Mouse (Mus musculus): ENCODE measurements around the gene Lingo1.

Lingo1 gene

DNA sequence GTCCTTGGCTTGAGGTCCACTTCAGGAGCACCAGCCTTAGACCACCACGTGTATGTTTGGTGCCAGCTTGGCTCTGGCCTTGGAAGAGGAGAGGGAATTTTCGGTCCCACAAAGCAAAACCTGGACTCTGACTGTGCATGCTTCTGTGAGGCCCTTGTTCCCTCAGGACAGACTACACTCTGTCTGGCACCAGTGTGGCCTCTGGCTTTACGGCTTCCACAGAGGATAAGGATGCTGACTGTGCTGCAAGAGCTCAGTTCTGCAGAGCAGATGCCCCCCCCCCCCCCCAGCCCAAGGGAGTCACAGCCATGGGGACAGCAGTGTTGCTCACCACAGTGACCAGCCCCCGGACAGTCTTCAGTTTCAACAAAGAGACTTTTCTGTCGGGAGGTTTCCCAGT, 206.5 kb downstream of the Lingo1 start:
- DNase-seq = no peak

DNA sequence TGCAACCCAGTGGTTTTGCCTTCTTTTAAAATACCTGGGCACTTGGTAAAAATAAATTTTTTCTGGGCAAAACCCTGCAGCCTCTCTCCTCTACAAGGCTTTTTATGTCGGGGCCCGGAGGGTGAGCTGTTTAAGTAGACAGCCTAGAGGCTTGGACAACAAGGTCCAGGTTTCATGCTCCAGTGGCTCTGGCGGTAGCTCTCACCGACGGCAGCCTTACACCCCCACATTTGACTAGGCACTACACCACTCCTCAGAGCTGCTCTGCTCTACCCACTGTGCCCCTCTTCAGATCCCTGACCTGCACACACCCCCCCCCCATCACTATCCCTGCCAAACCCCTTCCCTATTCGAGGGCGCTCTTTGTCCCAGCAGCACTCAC, 212.2 kb downstream of the Lingo1 start:
- DNase-seq = no peak

DNA sequence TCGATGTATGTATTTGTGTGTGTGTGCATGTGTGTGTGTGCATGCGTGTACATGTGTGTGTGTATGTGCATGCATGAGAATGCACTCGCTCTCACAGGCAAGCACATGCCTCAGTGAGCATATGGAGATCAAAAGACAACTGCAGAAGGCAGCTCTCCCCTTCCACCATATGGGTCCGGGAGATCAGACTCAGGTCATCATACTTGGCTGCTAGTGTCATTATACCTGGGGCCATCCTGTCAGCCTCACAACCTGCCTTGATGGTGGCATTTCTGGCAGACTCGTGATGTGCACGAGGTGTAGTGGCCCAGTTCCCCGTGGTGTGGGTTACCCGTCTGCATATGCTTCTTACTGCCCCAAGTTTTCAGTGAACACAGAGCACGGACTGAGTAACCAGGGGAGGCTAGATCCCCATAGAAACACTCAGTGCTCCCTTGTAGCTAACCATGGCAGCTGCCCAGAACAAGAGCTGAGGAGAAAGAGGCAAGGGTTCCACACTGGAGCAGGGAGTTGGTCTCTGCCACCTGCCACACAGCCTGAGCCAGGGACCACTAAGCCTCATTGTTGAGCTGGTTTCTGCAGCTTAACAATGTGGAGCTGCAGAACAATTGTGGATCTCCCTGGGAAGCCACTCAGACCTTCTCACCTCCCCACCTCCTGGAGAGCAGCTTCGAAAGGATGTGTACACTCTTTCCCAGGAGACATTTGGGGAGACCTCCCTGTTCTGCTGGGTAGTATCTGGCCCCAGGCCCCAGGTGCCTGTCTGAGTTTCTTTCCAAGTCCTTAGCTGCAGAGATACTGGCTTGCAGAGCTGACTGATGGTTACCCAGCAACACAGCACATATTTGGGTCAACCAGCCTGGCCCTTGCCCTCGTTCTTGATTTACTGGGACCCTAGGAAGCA, 212.9 kb downstream of the Lingo1 start:
- no peak for DNase-seq

DNA sequence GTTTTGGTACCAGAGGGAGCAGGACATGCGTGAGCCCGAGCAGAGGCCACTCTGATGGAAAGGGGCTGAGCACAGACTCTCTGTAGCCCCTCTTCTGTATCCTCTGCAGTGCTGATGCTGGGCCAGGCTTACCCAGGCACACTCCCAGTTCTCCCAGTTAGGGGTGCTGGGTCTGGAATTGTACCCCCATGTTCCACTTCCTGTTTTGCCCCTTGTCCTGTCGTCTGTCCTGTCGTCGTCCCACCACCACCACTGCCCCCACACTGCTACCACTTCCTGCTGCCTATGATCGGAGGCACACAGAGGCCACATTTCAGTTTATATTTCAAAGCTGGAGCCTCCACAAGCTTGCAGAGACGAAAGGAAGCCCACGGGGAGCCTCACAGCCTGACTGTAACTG, 213.6 kb downstream of the Lingo1 start:
- no peak for DNase-seq

DNA sequence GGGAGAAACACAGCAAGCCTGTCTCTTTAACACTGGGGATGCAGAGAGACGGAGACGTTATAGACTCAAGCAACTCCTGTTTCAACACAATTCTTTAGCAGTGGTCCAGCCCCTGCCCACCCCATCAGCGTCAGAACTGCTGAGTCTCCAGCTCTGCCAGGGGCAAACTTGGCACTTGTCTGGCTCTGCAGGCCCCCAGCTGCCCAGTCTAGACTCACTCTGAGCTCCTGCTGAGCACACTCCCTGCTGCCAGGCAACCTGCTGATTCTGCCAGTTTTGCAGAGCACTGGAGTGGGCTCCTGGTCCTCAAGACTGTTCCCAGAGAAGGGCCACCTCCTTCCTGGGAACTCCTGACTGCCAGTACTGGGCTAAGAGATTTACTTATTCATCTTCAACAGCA, 214.6 kb downstream of the Lingo1 start:
- no peak for DNase-seq

DNA sequence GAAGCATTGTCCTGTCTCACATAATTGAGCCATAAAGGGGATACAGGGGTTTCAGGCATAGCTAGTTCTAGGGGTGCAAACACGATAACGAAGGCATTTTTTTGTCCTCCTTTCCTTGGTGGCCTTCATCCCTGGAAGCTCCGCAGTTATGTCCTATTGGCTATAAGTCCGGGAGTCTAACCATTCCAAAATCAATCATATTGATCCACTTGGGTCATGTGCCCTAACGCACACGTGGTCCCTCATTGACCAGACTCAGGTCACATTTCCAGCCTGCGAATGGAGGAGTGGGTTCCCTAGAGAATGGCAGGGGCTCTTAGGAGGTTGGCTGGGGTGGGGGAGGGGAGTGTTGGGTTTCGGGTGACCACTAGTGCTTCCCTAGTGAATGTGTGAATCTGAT, 215.3 kb downstream of the Lingo1 start:
- DNase-seq = no peak

DNA sequence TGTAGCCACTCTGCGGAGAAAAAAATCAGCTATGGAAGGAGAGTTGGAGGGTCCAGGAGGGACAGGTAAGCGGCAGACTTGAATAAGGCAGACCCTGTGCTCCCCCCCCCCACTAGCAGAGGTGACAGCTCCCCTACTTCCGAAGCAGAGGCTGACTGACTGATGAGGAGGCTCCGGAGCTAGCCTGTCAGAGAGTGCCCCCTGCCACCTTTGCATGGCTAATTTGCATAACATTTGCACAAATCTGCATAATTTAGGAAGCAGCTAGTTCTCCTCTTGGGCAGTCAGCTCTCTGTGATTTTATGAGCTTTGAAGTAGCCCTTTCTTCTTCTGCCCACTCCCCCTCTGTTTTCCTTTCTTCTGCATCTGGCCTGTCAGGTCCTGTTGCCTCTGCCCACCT, 216.2 kb downstream of the Lingo1 start:
- no peak for DNase-seq

DNA sequence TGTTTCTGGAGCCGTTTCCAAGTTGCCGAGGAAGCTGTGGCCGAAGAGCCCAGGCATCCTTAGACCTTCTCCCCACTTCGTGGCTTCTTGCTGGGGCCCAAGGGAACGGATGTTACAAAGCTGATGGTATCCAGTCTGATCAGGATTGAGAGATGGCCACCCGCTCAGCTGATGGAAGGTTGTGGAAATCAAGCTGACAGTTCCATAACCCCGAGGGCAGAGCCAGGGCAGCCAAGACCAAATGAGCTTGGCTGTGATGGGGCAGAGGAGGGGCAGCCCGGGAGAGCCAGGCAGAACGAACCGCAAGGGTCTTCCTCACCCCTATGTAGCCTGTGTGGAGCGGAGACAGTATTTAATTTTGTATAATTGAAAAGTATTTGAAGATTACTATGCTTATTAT, 218.9 kb downstream of the Lingo1 start:
- no peak for DNase-seq

DNA sequence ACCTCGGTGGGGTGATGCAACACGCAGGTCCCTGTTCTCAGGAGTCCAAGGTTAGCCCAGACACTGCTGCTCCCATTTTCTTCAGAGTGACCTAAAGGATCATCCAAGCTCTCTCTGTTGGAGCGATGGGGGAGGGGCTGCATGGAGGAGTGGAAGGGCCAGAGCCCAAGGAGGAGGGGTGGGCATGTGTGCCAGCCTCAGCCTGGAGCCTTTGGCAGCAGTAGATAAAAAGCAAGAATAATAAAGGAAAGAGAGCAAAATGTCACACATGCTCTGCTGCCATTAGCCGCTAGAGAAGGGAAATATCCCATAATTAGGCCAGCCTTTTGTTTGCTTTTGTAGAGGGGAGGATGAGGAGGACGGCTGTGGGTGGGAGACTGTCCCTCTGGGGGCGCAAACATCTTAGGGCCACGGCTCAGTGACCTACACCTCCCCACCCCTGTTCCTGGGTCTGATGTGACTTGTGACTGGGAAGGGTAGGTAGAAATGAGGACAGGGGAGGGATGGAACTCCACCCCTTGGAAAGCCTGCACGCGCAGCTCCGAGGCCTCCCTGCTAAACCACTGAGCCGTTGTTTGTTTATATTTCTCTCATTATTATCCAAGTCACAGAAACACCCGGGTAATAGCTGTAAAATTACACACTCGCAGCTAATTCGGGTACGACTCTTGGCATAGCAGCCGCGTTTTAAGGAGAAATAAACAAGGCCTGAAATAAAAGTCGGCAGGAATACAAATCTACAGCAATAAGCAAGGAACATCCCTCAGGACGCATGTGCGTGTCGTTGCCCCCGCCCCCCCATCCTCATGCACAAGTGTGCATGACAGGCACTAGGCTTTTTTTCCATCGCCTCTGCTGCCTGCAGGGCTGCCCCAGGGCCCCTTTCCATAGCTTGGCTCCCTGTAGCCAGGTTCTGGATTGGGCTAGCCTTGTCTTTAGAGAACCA, 223.5 kb downstream of the Lingo1 start:
- DNase-seq = no peak
